Mouse (Mus musculus): ENCODE measurements at regions not wholly inside any gene's neighbourhood (a gene's known extent, or its start where the extent isn't known, plus 50 kb on each side); places are given as distances from the start of the nearest gene placed in this dataset.

DNA sequence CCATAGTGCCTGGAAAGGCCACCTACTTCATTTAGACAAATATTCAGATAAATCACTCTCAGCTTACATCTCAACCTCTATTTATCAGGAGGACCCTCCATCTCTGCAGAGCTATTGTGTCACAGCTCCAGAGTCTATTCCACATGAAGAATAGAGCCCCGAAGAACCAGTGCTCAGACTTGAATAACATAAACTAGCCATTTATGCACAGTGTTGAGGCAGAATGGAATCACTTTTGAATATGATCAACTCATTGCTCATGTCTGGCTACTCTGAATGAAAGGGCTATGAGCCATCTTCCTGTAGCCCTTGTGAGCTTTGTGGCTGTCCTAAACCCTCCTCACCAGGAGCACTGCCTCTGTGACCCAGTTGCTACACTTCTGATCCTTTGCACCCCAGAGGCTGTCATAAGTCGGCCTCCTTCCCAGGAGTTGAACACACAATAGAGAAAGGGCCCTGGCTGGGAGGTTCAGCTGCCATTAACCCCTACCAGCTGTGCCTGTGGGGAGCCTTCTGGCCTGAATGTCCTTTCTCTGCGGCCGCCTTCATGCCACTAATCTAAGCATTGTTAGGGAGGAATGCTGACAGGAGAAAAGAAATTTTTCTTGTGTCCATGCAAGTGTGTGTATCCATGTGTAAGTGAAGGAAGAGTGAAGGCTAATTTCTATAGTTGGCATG is 195.5 kb upstream of the Sp8 start:
- TF ChIP-seq CTCF (IDR thresholded peaks at IDR 0.05; ENCODE audit: low read depth, low read length) (no peak), GATA1 (IDR thresholded peaks at IDR 0.05; ENCODE audit: borderline replicate concordance, low read length) (no peak), POLR2AphosphoS5 (IDR thresholded peaks at IDR 0.05; ENCODE audit: insufficient replicate concordance, low read depth, low read length) (no peak), TAL1 (conservative IDR thresholded peaks at IDR 0.05; ENCODE audit: low read depth, low read length) (no peak)
